Mouse (Mus musculus): ENCODE data around the gene Gas8. TPM values are rescaled to one million over a fixed set of nuclear protein-coding genes. Genes with fewer than 3 reads are reported as not detected.
A peak's percentile ranks its signal among the peaks of the same experiment; 100 is the strongest.

The Gas8 gene
- polyA plus RNA-seq, 1 experiment = 25.6 TPM

DNA sequence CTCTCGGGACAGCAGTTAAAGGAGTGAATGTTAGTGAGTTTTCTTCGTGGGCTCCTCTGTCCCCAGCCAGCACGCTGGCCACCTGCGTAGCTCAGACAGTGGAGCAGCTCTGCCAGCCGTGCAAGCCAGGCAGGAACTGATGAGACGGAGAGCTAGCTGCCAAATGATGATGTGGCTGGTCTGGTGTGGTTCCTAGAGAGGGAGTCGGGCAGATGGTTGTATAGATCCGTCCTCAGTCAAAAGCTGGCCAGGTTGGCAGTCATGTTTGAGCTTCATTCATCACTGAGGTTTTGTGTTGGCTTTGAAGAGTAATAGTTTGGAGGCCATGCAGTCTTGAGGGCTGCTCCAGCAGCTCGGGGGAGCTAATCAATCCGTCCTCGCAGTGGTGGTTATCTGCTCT, 19.7 kb upstream of the Gas8 start:
- no peaks in the 10 kb centered on the region for H3K27me3 ChIP-seq (ENCODE audit: control insufficient read depth, insufficient read depth, insufficient read length)
- H3K4me3 ChIP-seq = no peak overlapping the region
- no peak overlapping the region for H3ac ChIP-seq (ENCODE audit: control insufficient read depth, insufficient read length)
- no peak for TF ChIP-seq MAX (IDR thresholded peaks at IDR 0.05; ENCODE audit: low read depth)
- TF ChIP-seq REST (IDR thresholded peaks at IDR 0.05; ENCODE audit: insufficient read depth, insufficient read length) = no peak
- no peak for TF ChIP-seq POLR2AphosphoS2 (IDR thresholded peaks at IDR 0.05; ENCODE audit: insufficient read length, low read depth)
- peaks cover 50% of the 10 kb centered on the region for H3K36me3 ChIP-seq (ENCODE audit: control insufficient read depth, insufficient read depth)
- H3K79me2 ChIP-seq (ENCODE audit: control insufficient read depth, insufficient read depth) = no peaks in the 10 kb centered on the region
- H3K4me2 ChIP-seq (ENCODE audit: low read depth) = no peak overlapping the region

DNA sequence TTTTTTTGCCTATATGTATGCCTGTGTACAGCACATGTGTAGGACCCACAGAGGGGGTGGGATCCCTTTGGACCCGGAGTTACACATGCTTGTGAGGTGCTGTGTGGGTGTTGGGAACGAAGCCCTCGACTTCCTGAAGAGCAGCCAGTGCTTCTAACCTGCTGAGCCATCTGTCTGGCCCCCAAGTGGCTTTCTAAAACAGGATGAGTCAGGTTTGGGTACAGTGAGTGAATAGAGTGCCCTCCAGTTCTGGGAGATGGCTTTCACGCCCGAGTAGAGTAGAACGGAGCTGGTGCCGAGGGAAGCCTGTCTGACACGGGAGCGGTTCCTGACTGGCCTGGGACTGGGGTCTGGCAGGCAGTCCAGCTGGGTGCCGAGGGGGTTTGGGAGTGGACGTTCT, 19.1 kb upstream of the Gas8 start:
- H3K27me3 ChIP-seq (ENCODE audit: control insufficient read depth, insufficient read depth, insufficient read length) = no peaks in the 10 kb centered on the region
- TF ChIP-seq POLR2A (IDR thresholded peaks at IDR 0.05; ENCODE audit: insufficient read length, low read depth) = no peak
- no peak for TF ChIP-seq TCF12 (IDR thresholded peaks at IDR 0.05; ENCODE audit: insufficient read depth, poor library complexity, severe bottlenecking)
- no peak for TF ChIP-seq REST (IDR thresholded peaks at IDR 0.05; ENCODE audit: insufficient read depth, insufficient read length)
- TF ChIP-seq POLR2AphosphoS2 (IDR thresholded peaks at IDR 0.05; ENCODE audit: insufficient read length, low read depth) = no peak
- no peak for TF ChIP-seq TCF3 (IDR thresholded peaks at IDR 0.05; ENCODE audit: insufficient read length, low read depth)
- no peak for TF ChIP-seq MAX (IDR thresholded peaks at IDR 0.05; ENCODE audit: low read depth)
- no peak for TF ChIP-seq USF1 (IDR thresholded peaks at IDR 0.05; ENCODE audit: low read depth)
- no peak for TF ChIP-seq SRF (IDR thresholded peaks at IDR 0.05; ENCODE audit: control insufficient read depth, insufficient read length, low read depth)
- no peak overlapping the region for H3ac ChIP-seq (ENCODE audit: control insufficient read depth, insufficient read length)
- no peaks in the 10 kb centered on the region for H3K79me2 ChIP-seq (ENCODE audit: control insufficient read depth, insufficient read depth)
- H3K4me3 ChIP-seq = no peak overlapping the region
- peaks cover 46% of the 10 kb centered on the region for H3K36me3 ChIP-seq (ENCODE audit: control insufficient read depth, insufficient read depth)
- no peak overlapping the region for H3K4me2 ChIP-seq (ENCODE audit: low read depth)

DNA sequence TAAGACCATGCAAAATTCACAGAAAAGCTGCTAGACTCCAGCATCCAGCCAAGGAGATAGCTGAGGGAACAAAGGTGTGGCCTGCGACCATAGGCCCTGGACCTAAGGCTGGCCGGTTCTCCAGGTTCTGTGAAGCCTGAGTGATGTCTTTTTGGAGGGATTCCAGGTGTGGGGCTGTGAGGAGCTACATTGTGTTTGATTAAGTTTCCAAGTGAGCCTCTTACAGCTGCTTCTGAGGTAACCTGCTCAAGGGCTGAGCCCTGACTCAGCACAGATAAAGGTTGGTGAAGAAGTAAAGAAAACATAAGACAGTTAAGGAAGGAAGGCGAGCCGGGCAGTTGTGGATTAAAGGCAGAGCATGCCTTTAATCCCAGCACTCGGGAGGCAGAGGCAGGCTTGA, 16.4 kb upstream of the Gas8 start:
- H3K4me3 ChIP-seq = no peak overlapping the region
- no peak overlapping the region for H3ac ChIP-seq (ENCODE audit: control insufficient read depth, insufficient read length)
- no peak overlapping the region for H3K4me2 ChIP-seq (ENCODE audit: low read depth)
- H3K27me3 ChIP-seq (ENCODE audit: control insufficient read depth, insufficient read depth, insufficient read length) = no peaks in the 10 kb centered on the region
- H3K36me3 ChIP-seq (ENCODE audit: control insufficient read depth, insufficient read depth) = peaks cover 28% of the 10 kb centered on the region
- H3K79me2 ChIP-seq (ENCODE audit: control insufficient read depth, insufficient read depth) = no peaks in the 10 kb centered on the region
- no peak for TF ChIP-seq TCF12 (IDR thresholded peaks at IDR 0.05; ENCODE audit: insufficient read depth, poor library complexity, severe bottlenecking)

DNA sequence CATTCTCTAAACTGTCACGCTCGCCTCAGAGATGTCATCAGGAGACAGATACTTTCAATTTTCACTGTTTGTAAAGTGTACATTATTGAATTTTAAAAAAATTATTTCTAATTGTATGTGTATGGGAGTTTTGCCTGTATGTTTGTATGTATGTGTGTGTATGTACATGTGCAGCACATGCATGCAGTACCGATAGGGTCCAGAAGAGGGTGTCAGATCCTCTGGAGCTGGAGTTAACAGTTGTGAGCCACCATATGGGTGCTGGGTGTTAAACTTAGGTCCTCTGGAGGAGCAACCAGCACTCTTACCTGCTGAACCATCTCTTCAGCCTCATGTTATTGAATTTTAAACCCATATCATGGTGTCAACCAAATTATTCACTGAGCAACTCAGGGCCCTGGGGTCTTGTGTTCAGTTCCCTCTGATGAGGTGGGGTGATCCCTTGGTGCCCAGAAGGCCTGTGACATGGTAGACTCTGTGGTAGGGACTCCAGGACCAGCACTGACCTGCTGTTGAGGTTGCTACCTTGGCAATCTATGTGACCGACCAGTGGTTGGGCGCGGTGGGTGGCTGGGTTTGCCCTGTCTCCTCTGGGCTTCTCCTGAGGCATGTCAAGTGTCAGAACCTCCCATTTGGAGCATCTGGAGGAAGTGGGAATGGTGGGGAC, 14.7 kb upstream of the Gas8 start:
- H3K4me2 ChIP-seq (ENCODE audit: low read depth) = no peak overlapping the region
- no peak for TF ChIP-seq TCF12 (IDR thresholded peaks at IDR 0.05; ENCODE audit: insufficient read depth, poor library complexity, severe bottlenecking)
- TF ChIP-seq USF1 (IDR thresholded peaks at IDR 0.05; ENCODE audit: low read depth) = no peak
- TF ChIP-seq REST (IDR thresholded peaks at IDR 0.05; ENCODE audit: insufficient read depth, insufficient read length) = no peak
- no peak for TF ChIP-seq MYOG (IDR thresholded peaks at IDR 0.05; ENCODE audit: control insufficient read depth in 1 of 3, insufficient read depth in 1 of 3, insufficient read length in 2 of 3, low read depth in 2 of 3)
- no peak for TF ChIP-seq E2F4 (IDR thresholded peaks at IDR 0.05; ENCODE audit: insufficient read depth)
- peak; percentile 20 for TF ChIP-seq POLR2AphosphoS2 (IDR thresholded peaks at IDR 0.05; ENCODE audit: insufficient read length, low read depth)

DNA sequence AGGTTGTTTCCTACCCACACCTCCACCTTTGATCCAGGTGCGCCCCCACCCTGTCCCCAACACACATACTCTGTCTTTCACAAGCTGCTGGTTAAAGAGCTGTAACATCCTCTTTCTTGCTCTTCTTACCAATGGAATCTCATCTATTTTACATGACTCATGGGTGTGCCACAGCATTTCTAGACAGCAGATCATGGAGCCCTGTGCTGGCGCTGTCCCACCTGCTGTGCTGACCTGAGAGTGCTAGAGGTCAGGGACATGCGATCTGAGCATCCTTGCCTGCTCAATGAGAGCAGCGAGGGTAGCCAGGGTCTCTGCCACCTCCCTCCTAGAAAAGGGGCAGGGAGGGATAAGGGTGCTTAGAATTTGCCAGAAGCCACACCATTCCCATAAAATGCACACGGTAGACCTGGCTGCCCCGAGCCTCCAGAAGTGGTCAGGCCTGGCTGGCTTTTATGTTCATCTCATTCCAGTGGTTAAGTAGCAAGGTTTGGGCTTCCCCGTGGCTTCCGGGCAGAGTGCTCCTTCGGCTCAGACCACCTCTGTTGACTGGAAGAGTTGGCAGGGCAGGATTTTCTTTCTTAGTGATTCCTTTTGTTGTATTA, 13.9 kb upstream of the Gas8 start:
- H3K79me2 ChIP-seq (ENCODE audit: control insufficient read depth, insufficient read depth) = no peaks in the 10 kb centered on the region
- H3K27me3 ChIP-seq (ENCODE audit: control insufficient read depth, insufficient read depth, insufficient read length) = no peaks in the 10 kb centered on the region
- no peak overlapping the region for H3K4me2 ChIP-seq (ENCODE audit: low read depth)
- H3K4me3 ChIP-seq = no peak overlapping the region
- no peak overlapping the region for H3ac ChIP-seq (ENCODE audit: control insufficient read depth, insufficient read length)
- peaks cover 22% of the 10 kb centered on the region for H3K36me3 ChIP-seq (ENCODE audit: control insufficient read depth, insufficient read depth)
- TF ChIP-seq TCF3 (IDR thresholded peaks at IDR 0.05; ENCODE audit: insufficient read length, low read depth) (no peak), SRF (IDR thresholded peaks at IDR 0.05; ENCODE audit: control insufficient read depth, insufficient read length, low read depth) (no peak), MYOD1 (IDR thresholded peaks at IDR 0.05; ENCODE audit: control insufficient read depth in 1 of 3, insufficient read length in 2 of 3, low read depth in 2 of 3) (peak in 1 of 3 experiments; percentile 78), REST (IDR thresholded peaks at IDR 0.05; ENCODE audit: insufficient read depth, insufficient read length) (no peak), MYOG (IDR thresholded peaks at IDR 0.05; ENCODE audit: control insufficient read depth in 1 of 3, insufficient read depth in 1 of 3, insufficient read length in 2 of 3, low read depth in 2 of 3) (peak in 2 of 3 experiments; percentile 8 to 71), POLR2AphosphoS2 (IDR thresholded peaks at IDR 0.05; ENCODE audit: insufficient read length, low read depth) (no peak), CEBPB (IDR thresholded peaks at IDR 0.05; ENCODE audit: insufficient read depth, poor library complexity, severe bottlenecking) (no peak)

More for the DNA sequence above, 14.7 kb upstream of the Gas8 start:
- Histone ChIP-seq H3ac (ENCODE audit: control insufficient read depth, insufficient read length) (no peak overlapping the region), H3K27me3 (ENCODE audit: control insufficient read depth, insufficient read depth, insufficient read length) (no peaks in the 10 kb centered on the region), H3K4me3 (no peak overlapping the region), H3K36me3 (ENCODE audit: control insufficient read depth, insufficient read depth) (peaks cover 25% of the 10 kb centered on the region), H3K79me2 (ENCODE audit: control insufficient read depth, insufficient read depth) (no peaks in the 10 kb centered on the region)

Measured in myocyte (in vitro differentiated cells).